Mouse (Mus musculus) embryonic facial prominence, embryonic 13.5 days (tissue): ENCODE data around the gene Stat3. TPM values are rescaled to one million over a fixed set of nuclear protein-coding genes. Genes with fewer than 3 reads are reported as not detected.

Experiments used
- ATAC-seq: fragments of 200-750 bp; cut with Nextera tagmentation; 2 replicates; pipeline ENCODE4 v1.8.0; 2017; ENCODE audit warnings: low read depth; ENCODE audit not compliant: insufficient number of reproducible peaks, insufficient read depth, low FRiP score, low TSS enrichment
- H3K27ac ChIP-seq: fragments of 300-500 bp; sonication (generic); 2 replicates; pipeline ENCODE4 v1.5.1; 2015; ENCODE audit warnings: moderate library complexity, mild to moderate bottlenecking, inconsistent platforms
- H3K27me3 ChIP-seq: fragments of 300-500 bp; sonication (generic); 2 replicates; pipeline ENCODE4 v1.6.1; 2015; ENCODE audit warnings: mild to moderate bottlenecking, inconsistent platforms
- H3K36me3 ChIP-seq: fragments of 300-500 bp; sonication (generic); 2 replicates; pipeline ENCODE4 v1.6.1; 2015; ENCODE audit warnings: mild to moderate bottlenecking, inconsistent platforms
- H3K4me1 ChIP-seq: fragments of 300-500 bp; sonication (generic); 2 replicates; pipeline ENCODE4 v1.6.1; 2015; ENCODE audit warnings: inconsistent platforms
- H3K4me2 ChIP-seq: fragments of 300-500 bp; sonication (generic); 2 replicates; pipeline ENCODE4 v1.6.1; 2015; ENCODE audit warnings: moderate library complexity, mild to moderate bottlenecking, inconsistent platforms
- H3K4me3 ChIP-seq: fragments of 300-500 bp; sonication (generic); 2 replicates; pipeline ENCODE4 v1.5.1; 2015; ENCODE audit warnings: mild to moderate bottlenecking, inconsistent platforms
- H3K9ac ChIP-seq: fragments of 300-500 bp; sonication (generic); 2 replicates; pipeline ENCODE4 v1.6.1; 2015; ENCODE audit warnings: mild to moderate bottlenecking, inconsistent platforms
- H3K9me3 ChIP-seq: fragments of 300-500 bp; sonication (generic); 2 replicates; pipeline ENCODE4 v1.6.1; 2016; ENCODE audit warnings: inconsistent platforms
- WGBS: fragments of 180-500 bp; shearing (Covaris S2); methylation state at CpG from one replicate; pipeline ENCODE4 v1.1.7; 2015; ENCODE audit warnings: mixed read lengths; 5-methylcytosine and 5-hydroxymethylcytosine counted together
- polyA plus RNA-seq: library from polyadenylated mRNA; unstranded; fragments of >200 nt; fragmentation: Nextera tagmentation; extraction: Ambion mirVana; gene quantifications from 2 replicates; pipeline ENCODE4 v1.2.1, GENCODE M21; 2015

Stat3 gene
- polyA plus RNA-seq, 1 experiment from 2014 or later, result 40.7 TPM

DNA sequence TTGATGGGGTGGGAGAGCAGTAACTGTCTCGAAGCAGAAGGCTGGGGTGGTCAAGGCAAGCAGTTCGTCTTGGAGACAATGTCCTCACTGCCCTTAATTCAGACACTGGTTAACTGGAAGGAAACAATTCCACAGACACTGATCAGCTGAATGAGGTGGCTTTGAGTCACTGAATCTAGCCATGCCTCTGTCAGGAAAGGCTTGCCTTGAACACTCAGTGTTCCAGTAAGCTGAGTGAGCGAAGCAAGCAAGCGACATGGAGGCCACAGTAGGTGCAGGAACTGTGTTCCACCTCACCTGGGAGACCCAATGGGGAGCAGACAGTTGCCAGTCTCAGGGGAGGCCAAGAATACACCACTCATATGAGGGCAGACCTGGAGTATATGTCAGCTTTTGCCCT lies 52.1 kb downstream of the Stat3 start:
- Histone ChIP-seq H3K27ac (no peak overlapping the region), H3K4me3 (no peak overlapping the region), H3K4me2 (no peak overlapping the region), H3K9ac (no peak overlapping the region), H3K27me3 (no peaks in the 10 kb centered on the region), H3K36me3 (peaks cover 43% of the 10 kb centered on the region), H3K9me3 (no peaks in the 10 kb centered on the region), H3K4me1 (no peaks in the 10 kb centered on the region)
- WGBS, result 86% methylated on average over 4 of the region's 4 CpGs
- no peak for ATAC-seq

DNA sequence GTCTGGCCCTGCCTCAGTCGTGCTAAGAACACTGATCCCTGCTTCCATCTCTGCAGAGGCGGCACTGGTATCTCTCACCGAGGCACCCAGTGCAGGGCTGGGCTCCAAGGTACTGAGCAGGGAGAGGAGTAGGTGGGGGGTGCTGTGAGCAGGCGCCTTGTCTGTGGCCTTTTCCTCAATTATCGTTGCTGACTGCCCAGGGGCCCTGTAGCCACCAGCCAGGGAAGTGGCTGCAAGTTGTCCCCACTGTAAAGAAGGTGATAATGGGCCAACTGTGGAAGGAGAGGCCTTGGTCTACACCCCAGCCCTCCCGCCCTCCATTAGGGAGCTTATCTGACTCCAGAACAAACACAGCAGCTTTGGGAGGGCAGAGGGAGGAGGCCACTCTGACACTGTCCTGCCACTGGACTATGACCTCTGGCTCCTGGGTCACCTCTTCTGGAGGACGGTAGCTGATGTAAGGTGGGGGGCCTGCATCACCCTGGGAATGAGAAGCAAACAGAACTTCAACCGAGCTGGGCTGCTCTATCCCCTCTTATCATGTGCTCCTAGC lies 53.1 kb downstream of the Stat3 start:
- no peak overlapping the region for H3K9ac ChIP-seq
- H3K36me3 ChIP-seq, result peaks cover 40% of the 10 kb centered on the region
- 63% methylated on average over 8 of the region's 8 CpGs for WGBS
- no peaks in the 10 kb centered on the region for H3K4me1 ChIP-seq
- no peak overlapping the region for H3K4me3 ChIP-seq
- no peak overlapping the region for H3K27ac ChIP-seq
- ATAC-seq, result no peak
- no peaks in the 10 kb centered on the region for H3K9me3 ChIP-seq
- no peaks in the 10 kb centered on the region for H3K27me3 ChIP-seq
- H3K4me2 ChIP-seq, result no peak overlapping the region

DNA sequence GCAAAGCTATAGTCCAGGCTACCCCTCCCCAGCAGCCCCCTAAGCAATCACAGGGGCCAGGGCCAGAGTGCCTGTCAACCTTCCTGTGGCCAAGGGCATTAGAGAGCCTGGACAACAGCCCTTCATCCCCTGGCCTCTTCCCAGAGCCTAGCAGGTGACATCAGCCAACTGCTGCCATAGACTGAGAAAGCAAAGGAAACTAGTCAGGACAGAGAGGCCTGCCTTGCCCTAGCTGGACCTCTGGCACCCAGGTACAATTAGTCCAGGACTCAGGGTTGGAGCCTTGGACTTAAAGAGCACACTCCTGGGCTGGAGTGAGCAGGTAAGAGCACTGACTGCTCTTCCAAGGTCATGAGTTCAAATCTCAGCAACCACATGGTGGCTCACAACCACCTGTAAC lies 53.9 kb downstream of the Stat3 start:
- no peak for ATAC-seq
- Histone ChIP-seq H3K4me1 (no peaks in the 10 kb centered on the region), H3K36me3 (peaks cover 33% of the 10 kb centered on the region), H3K9me3 (no peaks in the 10 kb centered on the region), H3K27me3 (no peaks in the 10 kb centered on the region), H3K27ac (no peak overlapping the region), H3K4me2 (no peak overlapping the region), H3K4me3 (no peak overlapping the region), H3K9ac (no peak overlapping the region)

DNA sequence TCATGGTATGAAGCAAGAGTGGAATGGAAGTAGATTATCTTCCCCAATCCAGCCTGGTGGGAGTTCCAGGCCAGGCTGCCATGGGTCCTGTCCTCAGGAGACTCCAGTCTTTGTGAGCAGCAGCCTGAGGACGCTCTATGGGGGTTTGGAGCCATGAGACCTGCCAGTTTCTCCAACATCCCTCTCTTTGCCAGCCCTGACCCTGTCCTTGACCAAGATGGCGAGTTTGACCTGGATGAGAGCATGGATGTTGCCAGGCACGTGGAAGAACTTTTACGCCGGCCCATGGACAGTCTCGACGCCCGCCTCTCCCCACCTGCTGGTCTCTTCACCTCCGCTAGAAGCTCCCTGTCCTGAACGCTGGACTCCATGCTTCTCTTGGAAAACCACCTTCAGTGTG lies 55.7 kb downstream of the Stat3 start:
- H3K27ac ChIP-seq, result no peak overlapping the region
- no peak for ATAC-seq
- no peak overlapping the region for H3K4me3 ChIP-seq
- H3K4me1 ChIP-seq, result no peaks in the 10 kb centered on the region
- peaks cover 21% of the 10 kb centered on the region for H3K36me3 ChIP-seq
- no peak overlapping the region for H3K9ac ChIP-seq
- no peaks in the 10 kb centered on the region for H3K9me3 ChIP-seq
- WGBS, result 89% methylated on average over 10 of the region's 10 CpGs
- no peaks in the 10 kb centered on the region for H3K27me3 ChIP-seq
- H3K4me2 ChIP-seq, result no peak overlapping the region

DNA sequence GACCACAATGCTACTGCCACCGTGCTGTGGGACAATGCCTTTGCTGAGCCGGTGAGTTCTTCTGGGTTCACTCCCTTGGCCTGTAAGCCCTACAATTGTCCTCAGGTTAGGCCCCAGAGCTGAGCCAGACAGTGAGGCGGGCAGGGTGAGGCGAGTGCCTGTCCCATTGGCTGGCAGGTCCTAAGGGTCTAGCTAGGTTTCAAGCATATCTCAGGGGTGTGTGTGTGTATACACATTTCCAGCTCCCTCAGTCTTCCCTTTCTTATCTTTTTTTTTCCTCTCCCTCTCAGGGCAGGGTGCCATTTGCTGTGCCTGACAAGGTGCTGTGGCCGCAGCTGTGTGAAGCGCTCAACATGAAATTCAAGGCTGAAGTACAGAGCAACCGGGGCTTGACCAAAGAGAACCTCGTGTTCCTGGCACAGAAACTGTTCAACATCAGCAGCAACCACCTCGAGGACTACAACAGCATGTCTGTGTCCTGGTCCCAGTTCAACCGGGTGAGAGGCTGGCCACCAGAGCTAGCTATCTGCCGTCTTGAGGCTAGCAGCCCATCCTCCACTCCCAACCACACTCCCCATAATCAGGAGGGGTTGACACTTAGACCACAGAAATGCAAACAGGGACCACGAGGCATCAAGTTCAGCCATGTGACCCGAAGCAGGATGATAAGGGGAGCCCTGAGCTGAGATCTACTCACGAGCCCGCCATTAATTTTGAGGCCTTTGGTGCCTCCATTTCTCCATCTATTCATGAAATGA lies 59.8 kb downstream of the Stat3 start:
- 78% methylated on average over 15 of the region's 15 CpGs for WGBS
- H3K36me3 ChIP-seq, result peaks cover 7% of the 10 kb centered on the region; the same call in 1 of the 2 replicates
- H3K27me3 ChIP-seq, result no peaks in the 10 kb centered on the region
- no peak overlapping the region for H3K27ac ChIP-seq
- ATAC-seq, result no peak; the same call in 1 of the 2 replicates
- H3K4me3 ChIP-seq, result no peak overlapping the region
- H3K4me1 ChIP-seq, result no peaks in the 10 kb centered on the region
- H3K9me3 ChIP-seq, result no peaks in the 10 kb centered on the region
- H3K9ac ChIP-seq, result no peak overlapping the region
- no peak overlapping the region for H3K4me2 ChIP-seq

DNA sequence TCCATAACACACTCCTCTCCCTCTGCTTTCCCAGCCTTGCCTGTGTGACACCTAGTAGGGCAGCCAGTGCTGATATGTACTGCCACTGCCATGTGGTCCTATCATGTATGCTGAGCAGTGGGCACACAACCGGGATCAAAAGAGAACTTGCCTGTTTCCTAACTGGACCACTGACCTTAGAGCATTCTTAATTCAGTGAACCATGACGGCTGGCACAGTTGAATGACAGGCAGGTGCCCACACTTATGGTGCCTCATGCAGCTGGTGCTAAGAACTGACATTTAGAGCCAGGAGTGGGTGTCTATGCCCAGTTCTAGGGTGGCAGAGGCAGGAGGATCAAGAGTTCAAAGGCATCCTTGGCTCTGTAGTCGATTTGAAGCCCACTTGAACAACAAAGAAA lies 63.6 kb downstream of the Stat3 start:
- Histone ChIP-seq H3K9me3 (no peaks in the 10 kb centered on the region), H3K27ac (no peak overlapping the region), H3K27me3 (no peaks in the 10 kb centered on the region), H3K4me3 (no peak overlapping the region), H3K4me2 (no peak overlapping the region), H3K9ac (no peak overlapping the region), H3K4me1 (no peaks in the 10 kb centered on the region), H3K36me3 (peaks cover 7% of the 10 kb centered on the region; the same call in 1 of the 2 replicates)
- no peak for ATAC-seq
- 80% methylated on average over 3 of the region's 3 CpGs for WGBS

DNA sequence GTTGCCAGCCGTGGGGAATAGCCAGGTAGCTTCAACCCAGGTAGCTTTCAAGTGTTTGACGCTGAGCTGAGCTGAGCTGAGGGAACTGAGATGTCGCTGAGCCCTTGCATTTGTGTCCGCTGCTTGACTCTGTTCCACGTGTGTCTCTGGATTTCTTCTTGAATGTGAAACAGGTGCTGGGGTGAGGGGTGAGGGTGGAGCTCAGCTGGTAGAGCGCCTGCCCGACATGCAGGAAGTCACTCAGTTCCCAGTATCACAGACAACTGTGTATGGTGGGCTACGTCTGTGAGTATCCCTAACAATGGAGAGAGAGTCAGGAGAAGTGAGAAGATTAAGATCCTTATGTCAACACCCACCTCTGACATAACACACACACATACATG lies 68.4 kb downstream of the Stat3 start:
- H3K27ac ChIP-seq, result no peak overlapping the region
- no peaks in the 10 kb centered on the region for H3K36me3 ChIP-seq
- H3K27me3 ChIP-seq, result no peaks in the 10 kb centered on the region
- WGBS, result 56% methylated on average over 8 of the region's 8 CpGs
- H3K9ac ChIP-seq, result no peak overlapping the region
- no peak for ATAC-seq
- no peaks in the 10 kb centered on the region for H3K4me1 ChIP-seq
- no peak overlapping the region for H3K4me3 ChIP-seq
- H3K9me3 ChIP-seq, result no peaks in the 10 kb centered on the region
- H3K4me2 ChIP-seq, result no peak overlapping the region

DNA sequence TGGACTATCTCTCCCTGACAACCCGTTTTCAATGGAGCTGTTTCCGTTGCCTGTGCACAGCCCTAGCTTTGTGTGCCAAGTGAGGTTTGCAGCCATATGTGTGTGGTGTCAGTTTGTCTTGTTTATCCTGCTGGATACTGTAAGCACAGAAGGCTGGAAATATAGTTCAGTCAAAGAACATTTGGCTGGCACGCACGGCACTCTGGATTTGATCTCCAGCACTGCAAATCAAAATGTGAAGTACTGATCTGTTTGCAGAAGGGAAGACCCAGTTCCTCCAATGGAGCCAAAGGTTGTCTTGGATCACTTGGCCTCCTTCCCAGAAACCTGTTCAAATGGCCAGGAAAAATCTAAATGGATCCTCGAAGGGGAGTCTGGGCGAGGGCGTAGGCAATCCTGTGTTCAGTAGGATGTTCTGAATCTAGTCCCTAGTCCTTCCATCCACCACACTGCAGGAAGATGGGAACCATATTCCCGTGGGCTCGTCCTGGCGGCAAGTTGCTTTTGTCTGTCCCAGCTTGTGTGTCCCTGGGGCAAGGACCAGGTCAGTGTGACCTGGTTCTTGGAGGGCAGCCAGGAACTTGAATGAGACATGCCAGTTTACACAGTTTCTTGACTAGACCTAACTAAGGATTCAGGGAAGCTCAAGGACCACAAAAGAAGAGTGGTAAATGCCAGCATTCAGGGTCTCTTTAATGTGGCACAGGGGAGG lies 68.9 kb downstream of the Stat3 start:
- Histone ChIP-seq H3K9me3 (no peaks in the 10 kb centered on the region), H3K4me1 (no peaks in the 10 kb centered on the region), H3K9ac (no peak overlapping the region), H3K27ac (no peak overlapping the region), H3K36me3 (no peaks in the 10 kb centered on the region), H3K27me3 (no peaks in the 10 kb centered on the region), H3K4me3 (no peak overlapping the region), H3K4me2 (no peak overlapping the region)
- ATAC-seq, result no peak
- WGBS, result 73% methylated on average over 10 of the region's 10 CpGs

DNA sequence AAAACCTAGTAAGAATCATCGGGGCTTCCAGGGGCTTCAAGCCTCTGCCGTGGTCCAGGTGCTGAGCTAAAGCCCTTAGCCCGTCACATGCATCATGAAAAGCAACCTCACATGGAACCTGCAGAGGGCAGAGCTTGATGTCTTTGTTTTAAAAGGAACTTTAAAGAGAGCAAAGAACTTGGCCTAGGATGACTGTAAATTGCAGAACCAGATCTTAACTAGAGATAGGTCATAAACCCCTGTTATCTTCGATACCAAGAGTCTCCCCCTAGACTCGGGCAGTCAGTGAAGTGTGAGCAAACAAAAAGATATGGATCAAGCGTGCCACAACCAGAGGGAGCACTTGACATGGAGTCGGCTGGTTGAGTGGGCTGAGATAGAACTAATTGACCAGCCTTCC lies 73.7 kb downstream of the Stat3 start:
- Histone ChIP-seq H3K9me3 (no peaks in the 10 kb centered on the region), H3K9ac (no peak overlapping the region), H3K4me1 (peaks cover 2% of the 10 kb centered on the region), H3K4me3 (no peak overlapping the region), H3K27ac (no peak overlapping the region), H3K36me3 (no peaks in the 10 kb centered on the region), H3K4me2 (no peak overlapping the region), H3K27me3 (peaks cover 15% of the 10 kb centered on the region)
- ATAC-seq, result no peak
- WGBS, result 84% methylated on average over 7 of the region's 7 CpGs

DNA sequence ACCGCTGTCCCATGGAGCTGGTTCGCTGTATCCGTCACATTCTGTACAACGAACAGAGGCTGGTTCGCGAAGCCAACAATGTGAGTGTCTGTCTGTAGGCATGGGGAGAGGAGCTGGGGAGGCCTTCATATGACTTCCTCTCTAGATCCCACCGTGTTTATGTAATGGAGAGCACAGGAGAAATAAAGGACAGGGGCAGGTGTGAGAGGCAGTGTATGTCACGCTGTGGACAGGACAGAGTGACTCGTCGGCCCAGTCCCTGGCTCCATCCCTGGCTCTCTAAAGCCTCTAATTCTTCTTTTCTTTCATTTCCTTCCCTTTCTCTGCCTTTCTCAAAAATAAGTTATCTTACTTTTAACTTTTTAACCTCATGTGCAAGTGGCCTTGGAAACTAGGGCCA lies 76.2 kb downstream of the Stat3 start:
- Histone ChIP-seq H3K36me3 (no peaks in the 10 kb centered on the region), H3K4me3 (no peak overlapping the region), H3K4me2 (no peak overlapping the region), H3K9ac (no peak overlapping the region), H3K4me1 (peaks cover 18% of the 10 kb centered on the region), H3K27me3 (peaks cover 31% of the 10 kb centered on the region), H3K27ac (no peak overlapping the region), H3K9me3 (no peaks in the 10 kb centered on the region)
- 87% methylated on average over 10 of the region's 10 CpGs for WGBS
- no peak for ATAC-seq

DNA sequence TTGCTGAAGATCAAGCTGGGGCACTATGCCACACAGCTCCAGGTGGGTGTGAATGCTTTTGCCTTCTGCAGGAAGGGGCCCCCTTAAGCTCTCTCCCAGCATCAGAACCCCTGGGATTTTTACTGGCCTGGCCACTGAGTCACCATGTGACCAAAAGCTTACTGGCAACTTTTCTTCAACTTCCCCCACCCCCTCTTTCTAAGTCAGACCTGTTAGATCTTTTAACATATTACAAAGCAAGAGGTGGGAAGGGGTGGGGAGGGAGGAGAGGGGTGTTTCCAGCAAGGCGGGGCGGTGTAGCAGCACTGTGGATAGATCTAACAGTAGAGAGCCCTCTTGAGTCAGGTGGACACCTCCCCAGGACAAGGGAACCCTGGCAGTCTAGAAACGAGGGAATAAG lies 77.5 kb downstream of the Stat3 start:
- Histone ChIP-seq H3K27ac (no peak overlapping the region), H3K9ac (no peak overlapping the region), H3K27me3 (peaks cover 35% of the 10 kb centered on the region), H3K4me3 (no peak overlapping the region), H3K4me2 (no peak overlapping the region), H3K9me3 (no peaks in the 10 kb centered on the region), H3K4me1 (peaks cover 19% of the 10 kb centered on the region), H3K36me3 (no peaks in the 10 kb centered on the region)
- WGBS, result 44% methylated on average over 3 of the region's 3 CpGs
- ATAC-seq, result no peak

DNA sequence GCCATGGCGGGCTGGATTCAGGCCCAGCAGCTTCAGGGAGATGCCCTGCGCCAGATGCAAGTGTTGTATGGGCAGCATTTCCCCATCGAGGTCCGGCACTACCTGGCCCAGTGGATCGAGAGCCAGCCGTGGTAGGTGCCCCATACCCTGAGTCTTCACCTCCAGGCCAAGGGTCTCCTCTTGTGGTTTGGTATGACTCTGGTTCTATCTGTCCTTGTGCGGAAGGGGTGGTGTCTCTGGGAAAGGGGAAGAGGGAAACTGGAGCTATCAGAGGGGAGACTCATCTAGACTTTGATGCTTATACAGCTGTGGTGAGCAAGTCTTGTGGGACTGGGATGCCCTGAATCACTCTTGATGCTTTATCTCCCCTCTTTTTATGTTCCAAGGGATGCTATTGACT lies 78.0 kb downstream of the Stat3 start:
- Histone ChIP-seq H3K4me1 (peaks cover 19% of the 10 kb centered on the region), H3K27ac (no peak overlapping the region), H3K9ac (no peak overlapping the region), H3K36me3 (no peaks in the 10 kb centered on the region), H3K27me3 (peaks cover 40% of the 10 kb centered on the region), H3K9me3 (no peaks in the 10 kb centered on the region), H3K4me2 (0 out of 2 replicates have a peak overlapping the region, but pooled peaks have one; percentile 73), H3K4me3 (no peak overlapping the region)
- WGBS, result 84% methylated on average over 7 of the region's 7 CpGs
- ATAC-seq, result no peak
